Mouse (Mus musculus) liver, embryonic 14.5 days (tissue): Measurements from ENCODE around the gene Uqcr11. TPM values are rescaled to one million over a fixed set of nuclear protein-coding genes. Genes with fewer than 3 reads are reported as not detected.

ENCODE experiments used
- ATAC-seq: fragments of 200-750 bp; cut with Nextera tagmentation; 2 replicates; pipeline ENCODE4 v1.8.0; 2017; ENCODE audit warnings: moderate number of reproducible peaks, mild to moderate bottlenecking, moderate library complexity; ENCODE audit not compliant: insufficient read depth
- DNase-seq, 3 experiments: peaks; one replicate each; pipeline ENCODE4 v3.0.0-alpha.2; 2012 to 2013; ENCODE audit warnings: low read depth in 3 of 3, low spot score in 3 of 3
- H3K27ac ChIP-seq: fragments of 300-500 bp; sonication (generic); 2 replicates; pipeline ENCODE4 v1.5.1; 2014; ENCODE audit warnings: moderate library complexity, mild to moderate bottlenecking, control low read depth, inconsistent platforms
- H3K27me3 ChIP-seq: fragments of 300-500 bp; sonication (generic); 2 replicates; pipeline ENCODE4 v1.6.1; 2014; ENCODE audit warnings: mild to moderate bottlenecking, low read length, moderate library complexity; ENCODE audit not compliant: control insufficient read depth, insufficient read depth
- H3K36me3 ChIP-seq: fragments of 300-500 bp; sonication (generic); replicated peaks from 2 replicates; pipeline ENCODE4 v1.6.1; 2014; ENCODE audit warnings: low read depth; ENCODE audit not compliant: control insufficient read depth, insufficient read depth
- H3K4me1 ChIP-seq, 2 experiments: fragments of 200-500 bp in 1 of 2; fragments of 300-500 bp in 1 of 2; sonication (generic) in 1 of 2; replicated peaks; 2 replicates each; pipeline ENCODE4 v1.6.1; 2012 to 2014; ENCODE audit warnings: antibody characterized with exemption in 1 of 2, inconsistent platforms in 1 of 2, low read length in 1 of 2; ENCODE audit not compliant: control insufficient read depth in 2 of 2, insufficient read depth in 2 of 2
- H3K4me2 ChIP-seq: fragments of 300-500 bp; sonication (generic); 2 replicates; pipeline ENCODE4 v1.6.1; 2014; ENCODE audit warnings: low read depth, mild to moderate bottlenecking, control low read depth, moderate library complexity
- H3K4me3 ChIP-seq, 2 experiments: fragments of 200-500 bp in 1 of 2; fragments of 300-500 bp in 1 of 2; sonication (generic) in 1 of 2; 2 replicates each; pipeline ENCODE4 v1.5.1; 2012 to 2014; ENCODE audit warnings: low read depth in 2 of 2, low read length in 2 of 2, mild to moderate bottlenecking in 2 of 2, control low read depth in 1 of 2, inconsistent platforms in 1 of 2, moderate library complexity in 1 of 2; ENCODE audit not compliant: insufficient read depth in 1 of 2
- H3K9ac ChIP-seq: fragments of 300-500 bp; sonication (generic); replicated peaks from 2 replicates; pipeline ENCODE4 v1.6.1; 2014; ENCODE audit warnings: mild to moderate bottlenecking, control low read depth, moderate library complexity
- H3K9me3 ChIP-seq: fragments of 300-500 bp; sonication (generic); 2 replicates; pipeline ENCODE4 v1.6.1; 2016; ENCODE audit warnings: low read length, mixed read lengths; ENCODE audit not compliant: control insufficient read depth
- CTCF ChIP-seq: IDR thresholded peaks from 2 replicates; pipeline ENCODE4 v1.5.1; 2016; ENCODE audit warnings: antibody characterized with exemption, low read depth, control low read depth
- EP300 ChIP-seq: IDR thresholded peaks from 2 replicates; pipeline ENCODE4 v1.6.1; 2016; ENCODE audit warnings: antibody characterized with exemption, low read depth
- WGBS: fragments of 180-500 bp; shearing (Covaris S2); extraction: QIAGEN DNeasy Blood & Tissue Kit; methylation state at CpG from one replicate; pipeline ENCODE4 v1.1.7; 2014; ENCODE audit not compliant: insufficient replicate concordance; 5-methylcytosine and 5-hydroxymethylcytosine counted together
- polyA plus RNA-seq, 2 experiments: library from polyadenylated mRNA; depleted of rRNA in 1 of 2; stranded (reverse) in 1 of 2; unstranded in 1 of 2; fragments of >200 nt; fragmentation: Nextera tagmentation in 1 of 2; extraction: Ambion mirVana in 1 of 2; gene quantifications; 2 replicates each; pipeline versions ENCODE4 v1.2.1 to v1.2.3; 2012 to 2014

Gene Uqcr11
- polyA plus RNA-seq, 2 experiments: 571 to 729 TPM

DNA sequence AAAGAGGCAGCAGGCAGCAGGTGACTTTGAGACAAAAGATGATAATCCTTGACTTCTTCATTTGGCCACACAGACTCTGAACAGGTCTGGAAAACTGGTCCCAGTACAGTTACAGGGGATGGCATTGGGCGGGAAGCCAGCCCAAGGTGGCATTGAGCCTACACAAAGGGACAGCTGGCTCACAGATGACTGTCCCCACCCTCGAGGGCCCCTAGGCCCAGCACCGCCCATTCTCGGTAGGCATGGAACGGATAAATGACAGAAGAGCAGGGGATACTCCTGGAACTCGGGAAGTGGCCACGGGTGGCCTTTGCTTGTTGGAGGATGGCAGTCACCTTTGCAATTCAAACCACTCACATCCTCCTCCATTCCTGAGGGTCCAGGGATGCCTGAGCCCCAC, 21.3 kb downstream of the Uqcr11 start:
- WGBS: 41% methylated on average over 7 of the region's 7 CpGs
- Histone ChIP-seq H3K9ac (peak overlapping the region; percentile 27), H3K36me3 (peaks cover 8% of the 10 kb centered on the region), H3K4me3 (peak overlapping the region; percentile 35 to 72), H3K9me3 (no peaks in the 10 kb centered on the region), H3K4me1 (peaks cover 34 to 35% of the 10 kb centered on the region in 2 experiments), H3K27me3 (no peaks in the 10 kb centered on the region; the same call in 1 of the 2 replicates), H3K4me2 (peak overlapping the region; percentile 98), H3K27ac (peak overlapping the region; percentile 5)
- TF ChIP-seq CTCF: no peak
- DNase-seq (no peak), ATAC-seq (no peak)

DNA sequence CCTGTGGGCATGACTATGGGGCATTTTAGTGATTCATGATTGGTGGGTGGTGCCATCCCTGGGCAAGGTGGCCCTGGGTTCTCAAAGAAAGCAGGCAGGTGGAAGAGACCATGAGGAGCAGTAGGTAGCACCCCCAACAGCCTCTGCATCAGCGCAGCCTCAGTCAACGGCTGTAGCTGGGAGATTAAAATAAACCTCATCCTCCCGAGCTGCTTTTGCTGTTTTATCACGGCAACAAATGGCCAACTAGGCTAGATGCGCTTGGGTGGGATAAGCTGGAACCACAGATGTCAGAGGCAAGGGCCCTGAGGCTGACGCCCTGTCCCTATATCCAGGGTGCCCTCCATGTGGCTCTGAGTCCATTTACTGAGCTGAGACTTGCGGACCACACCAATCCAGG, 21.9 kb downstream of the Uqcr11 start:
- TF ChIP-seq CTCF (0 out of 2 replicates have a peak, but pooled peaks have one; percentile 3), EP300 (peak; percentile 74)
- Histone ChIP-seq H3K9me3 (no peaks in the 10 kb centered on the region), H3K27me3 (no peaks in the 10 kb centered on the region; the same call in 1 of the 2 replicates), H3K4me2 (peak overlapping the region; percentile 98), H3K4me3 (peak overlapping the region; percentile 4 to 35; a peak in 2 of 4 replicates), H3K36me3 (peaks cover 8% of the 10 kb centered on the region), H3K9ac (no peak overlapping the region), H3K4me1 (peaks cover 34 to 35% of the 10 kb centered on the region in 2 experiments), H3K27ac (peak overlapping the region; percentile 5)
- DNase-seq: peak; percentile 63 to 65 (median 65)
- WGBS: 25% methylated on average over 7 of the region's 7 CpGs
- ATAC-seq: peak; percentile 65

DNA sequence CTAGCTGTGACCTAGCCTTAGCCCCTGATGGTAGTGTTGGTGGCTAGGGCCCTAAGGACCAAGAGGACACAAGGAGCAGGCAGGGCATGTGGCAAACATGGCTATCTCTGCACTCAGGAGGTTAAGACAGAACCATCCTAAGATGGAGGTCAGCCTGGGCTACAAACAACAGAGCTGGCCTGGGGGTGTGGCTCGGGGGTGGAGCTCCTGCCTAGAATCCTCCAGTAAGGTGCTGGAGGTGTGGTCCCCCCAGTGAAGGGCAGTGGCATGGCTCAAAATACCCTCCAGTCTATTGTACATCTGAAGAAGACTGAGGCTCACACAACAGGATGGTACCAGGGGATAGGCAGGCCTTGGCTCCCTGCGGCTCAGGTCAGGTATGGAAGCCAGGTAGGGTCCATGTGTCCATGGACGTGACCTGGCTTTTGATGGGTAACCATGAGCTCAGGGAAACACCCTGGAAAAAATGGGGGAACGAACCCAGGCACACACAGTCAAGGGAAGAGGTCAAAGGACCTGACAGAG, 22.5 kb downstream of the Uqcr11 start:
- no peak overlapping the region; the same call in none of the 2 replicates for H3K27ac ChIP-seq
- DNase-seq: no peak
- WGBS: 64% methylated on average over 4 of the region's 4 CpGs
- H3K9ac ChIP-seq: no peak overlapping the region
- peaks cover 34 to 35% of the 10 kb centered on the region in 2 experiments for H3K4me1 ChIP-seq
- H3K27me3 ChIP-seq: no peaks in the 10 kb centered on the region; the same call in 1 of the 2 replicates
- peak overlapping the region; percentile 98 for H3K4me2 ChIP-seq
- H3K9me3 ChIP-seq: no peaks in the 10 kb centered on the region
- no peak for TF ChIP-seq EP300
- no peak for TF ChIP-seq CTCF
- peak; percentile 36 for ATAC-seq
- peak overlapping the region in 1 of 2 experiments; percentile 4; a peak in 1 of 4 replicates for H3K4me3 ChIP-seq
- H3K36me3 ChIP-seq: peaks cover 8% of the 10 kb centered on the region

DNA sequence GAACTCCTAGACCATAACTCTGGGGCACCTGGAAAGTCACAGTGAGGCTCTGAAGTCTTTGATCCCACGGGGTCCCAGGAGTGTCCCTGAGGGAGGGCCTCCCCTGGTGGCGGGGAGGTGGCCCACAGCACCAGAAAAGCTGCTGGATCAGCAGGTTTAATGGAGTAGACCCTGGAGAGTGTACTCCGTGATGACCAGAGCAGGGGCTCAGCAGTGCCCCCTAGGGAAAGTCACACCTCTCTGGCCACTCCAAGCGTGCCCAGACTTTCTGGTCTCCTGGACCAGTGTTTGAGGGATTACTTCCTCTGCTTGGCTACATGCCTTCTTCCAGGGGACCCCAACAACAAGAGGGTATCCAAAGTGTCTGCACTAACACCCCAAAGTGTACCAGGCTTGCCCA, 23.2 kb downstream of the Uqcr11 start:
- Histone ChIP-seq H3K4me2 (no peak overlapping the region), H3K27me3 (no peaks in the 10 kb centered on the region; the same call in 1 of the 2 replicates), H3K4me1 (peaks cover 30 to 32% of the 10 kb centered on the region in 2 experiments), H3K36me3 (peaks cover 8% of the 10 kb centered on the region), H3K4me3 (no peak overlapping the region), H3K9ac (no peak overlapping the region), H3K9me3 (no peaks in the 10 kb centered on the region), H3K27ac (no peak overlapping the region)
- DNase-seq (no peak), ATAC-seq (no peak)
- 75% methylated on average over 4 of the region's 4 CpGs for WGBS
- TF ChIP-seq EP300 (no peak), CTCF (peak; percentile 41; the same call in 1 of the 2 replicates)

DNA sequence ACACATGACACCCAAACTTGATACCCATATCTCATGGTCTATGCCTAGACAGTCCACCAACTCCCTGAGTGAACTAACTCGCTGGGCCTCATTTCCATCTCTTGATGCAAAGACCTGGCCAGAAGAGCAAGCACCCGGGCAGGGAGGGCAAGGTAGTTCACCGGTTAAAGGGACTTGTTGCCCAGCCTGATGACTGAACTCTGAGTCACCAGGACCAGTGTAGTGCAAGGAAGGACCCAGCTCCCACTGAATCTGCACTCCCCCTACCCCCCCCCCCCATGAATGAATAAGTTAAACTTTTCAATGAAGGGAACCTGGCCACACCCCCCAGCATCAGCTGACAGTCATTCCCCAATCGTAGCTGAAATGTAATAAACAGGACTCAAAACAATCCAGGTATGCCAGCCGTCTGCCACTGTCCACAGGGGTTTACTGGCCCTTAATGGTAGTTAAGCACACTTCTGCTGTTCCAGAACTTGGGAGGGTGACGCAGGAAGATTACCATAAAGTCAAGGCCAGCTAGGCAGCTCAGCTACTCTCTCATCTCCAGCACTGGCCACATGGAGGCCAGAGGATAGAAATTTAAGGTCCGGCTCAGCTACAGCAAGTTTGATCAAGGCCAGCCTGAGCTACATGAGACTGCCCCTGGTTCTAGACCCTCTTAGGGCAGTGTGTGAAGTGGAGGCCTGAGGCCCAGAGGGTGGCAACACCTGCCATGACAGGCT, 23.8 kb downstream of the Uqcr11 start:
- TF ChIP-seq CTCF (no peak), EP300 (no peak)
- no peak for DNase-seq
- Histone ChIP-seq H3K4me3 (no peak overlapping the region), H3K9me3 (no peaks in the 10 kb centered on the region), H3K27me3 (no peaks in the 10 kb centered on the region; the same call in 1 of the 2 replicates), H3K9ac (no peak overlapping the region), H3K27ac (no peak overlapping the region), H3K4me2 (no peak overlapping the region), H3K36me3 (peaks cover 8% of the 10 kb centered on the region), H3K4me1 (peaks cover 25 to 28% of the 10 kb centered on the region in 2 experiments)
- WGBS: 88% methylated on average over 7 of the region's 7 CpGs
- no peak for ATAC-seq
